Mouse (Mus musculus) hindbrain, embryonic 10.5 days (tissue): ENCODE data around the gene Senp5. TPM values are rescaled to one million over a fixed set of nuclear protein-coding genes. Genes with fewer than 3 reads are reported as not detected.

ENCODE experiments used
- DNase-seq: peaks from one replicate; pipeline ENCODE4 v3.0.0-alpha.2; 2017; ENCODE audit warnings: low spot score
- H3K27ac ChIP-seq: fragments of 300-500 bp; sonication (generic); 2 replicates; pipeline ENCODE4 v1.5.1; 2016; ENCODE audit warnings: mild to moderate bottlenecking, moderate library complexity
- H3K27me3 ChIP-seq: fragments of 300-500 bp; sonication (generic); 2 replicates; pipeline ENCODE4 v1.6.1; 2016; ENCODE audit warnings: mild to moderate bottlenecking; ENCODE audit not compliant: poor library complexity, insufficient read depth, severe bottlenecking
- H3K36me3 ChIP-seq: fragments of 300-500 bp; sonication (generic); 2 replicates; pipeline ENCODE4 v1.6.1; 2016; ENCODE audit warnings: mild to moderate bottlenecking, moderate library complexity
- H3K4me1 ChIP-seq: fragments of 300-500 bp; sonication (generic); replicated peaks from 2 replicates; pipeline ENCODE4 v1.6.1; 2016; ENCODE audit warnings: mild to moderate bottlenecking
- H3K4me3 ChIP-seq: fragments of 300-500 bp; sonication (generic); 2 replicates; pipeline ENCODE4 v1.5.1; 2016; ENCODE audit warnings: mild to moderate bottlenecking, moderate library complexity
- H3K9me3 ChIP-seq: fragments of 300-500 bp; sonication (generic); 2 replicates; pipeline ENCODE4 v1.6.1; 2016; ENCODE audit warnings: mild to moderate bottlenecking, moderate library complexity
- WGBS: fragments of 180-500 bp; shearing (Covaris S2); methylation state at CpG from one replicate; pipeline ENCODE4 v1.1.7; 2016; 5-methylcytosine and 5-hydroxymethylcytosine counted together
- polyA plus RNA-seq: library from polyadenylated mRNA; unstranded; fragments of >200 nt; fragmentation: Nextera tagmentation; extraction: Ambion mirVana; gene quantifications from 2 replicates; pipeline ENCODE4 v1.2.1, GENCODE M21; 2016

Gene Senp5
- polyA plus RNA-seq: 18.4 and 19.0 TPM in 2 replicates

- H3K4me1 ChIP-seq: peaks cover 24% of the 10 kb centered on the region
- no peaks in the 10 kb centered on the region for H3K27me3 ChIP-seq
- H3K27ac ChIP-seq: peak within 1 kb of the TSS; percentile 89
- H3K4me3 ChIP-seq: peak within 1 kb of the TSS; percentile 76
- WGBS: 1% methylated on average over 66 of the region's 66 CpGs
- peak; percentile 91 for DNase-seq
- no peaks in the 10 kb centered on the region for H3K9me3 ChIP-seq
- peaks cover 21% of the 10 kb centered on the region for H3K36me3 ChIP-seq
Observed at GRCm38 (mm10) chr16:32002509-32003477, at the start of gene Senp5. TSS of gene Senp5 (minus strand) at chr16:32003287.

GRCm38 (mm10) chr16:32042367-32042766 is 39.3 kb upstream of the Senp5 start:
- 95% methylated on average over 4 of the region's 4 CpGs for WGBS

GRCm38 (mm10) chr16:32019678-32020077 is 16.6 kb upstream of the Senp5 start:
- Histone ChIP-seq H3K4me3 (no peak overlapping the region), H3K27ac (no peak overlapping the region), H3K4me1 (no peaks in the 10 kb centered on the region), H3K36me3 (peaks cover 93% of the 10 kb centered on the region), H3K27me3 (no peaks in the 10 kb centered on the region), H3K9me3 (no peaks in the 10 kb centered on the region)
- DNase-seq: no peak
- 93% methylated on average over 9 of the region's 9 CpGs for WGBS

More at GRCm38 (mm10) chr16:32042367-32042766, 39.3 kb upstream of the Senp5 start:
- Histone ChIP-seq H3K36me3 (peaks cover 90% of the 10 kb centered on the region), H3K9me3 (no peaks in the 10 kb centered on the region), H3K27me3 (no peaks in the 10 kb centered on the region), H3K4me1 (no peaks in the 10 kb centered on the region), H3K4me3 (no peak overlapping the region), H3K27ac (no peak overlapping the region)
- no peak for DNase-seq

- no peak overlapping the region for H3K27ac ChIP-seq
- H3K4me3 ChIP-seq: no peak overlapping the region
- H3K4me1 ChIP-seq: peaks cover 13% of the 10 kb centered on the region
- DNase-seq: no peak
- 87% methylated on average over 4 of the region's 4 CpGs for WGBS
- no peaks in the 10 kb centered on the region for H3K27me3 ChIP-seq
- peaks cover 25% of the 10 kb centered on the region for H3K36me3 ChIP-seq
- H3K9me3 ChIP-seq: no peaks in the 10 kb centered on the region
Observed at GRCm38 (mm10) chr16:32010330-32010729, 7.2 kb upstream of the Senp5 start.

GRCm38 (mm10) chr16:32009913-32010312 is 6.8 kb upstream of the Senp5 start:
- 49% methylated on average over 5 of the region's 5 CpGs for WGBS
- no peak for DNase-seq
- peaks cover 21% of the 10 kb centered on the region for H3K36me3 ChIP-seq

GRCm38 (mm10) chr16:32008529-32009293 is 5.6 kb upstream of the Senp5 start:
- no peak overlapping the region for H3K4me3 ChIP-seq
- whole genome bisulfite sequencing: 69% methylated on average over 10 of the region's 10 CpGs
- peaks cover 14% of the 10 kb centered on the region for H3K4me1 ChIP-seq
- H3K36me3 ChIP-seq: peaks cover 10% of the 10 kb centered on the region
- no peak overlapping the region for H3K27ac ChIP-seq
- H3K27me3 ChIP-seq: no peaks in the 10 kb centered on the region
- no peak for DNase-seq
- no peaks in the 10 kb centered on the region for H3K9me3 ChIP-seq

More at GRCm38 (mm10) chr16:32009913-32010312, 6.8 kb upstream of the Senp5 start:
- Histone ChIP-seq H3K27me3 (no peaks in the 10 kb centered on the region), H3K27ac (no peak overlapping the region), H3K4me3 (no peak overlapping the region), H3K4me1 (peaks cover 13% of the 10 kb centered on the region), H3K9me3 (no peaks in the 10 kb centered on the region)

GRCm38 (mm10) chr16:32004731-32005130 is 1.6 kb upstream of the Senp5 start:
- Histone ChIP-seq H3K27ac (no peak overlapping the region), H3K27me3 (no peaks in the 10 kb centered on the region), H3K9me3 (no peaks in the 10 kb centered on the region), H3K4me1 (peaks cover 36% of the 10 kb centered on the region), H3K36me3 (peaks cover 4% of the 10 kb centered on the region), H3K4me3 (no peak overlapping the region)
- WGBS: 93% methylated on average over 3 of the region's 3 CpGs
- no peak for DNase-seq

GRCm38 (mm10) chr16:31996371-31996770 is 6.7 kb downstream of the Senp5 start:
- H3K27me3 ChIP-seq: no peaks in the 10 kb centered on the region
- DNase-seq: no peak
- WGBS: 81% methylated on average over 5 of the region's 5 CpGs
- no peaks in the 10 kb centered on the region for H3K9me3 ChIP-seq
- H3K4me1 ChIP-seq: peaks cover 3% of the 10 kb centered on the region
- H3K4me3 ChIP-seq: no peak overlapping the region
- peaks cover 65% of the 10 kb centered on the region for H3K36me3 ChIP-seq
- no peak overlapping the region for H3K27ac ChIP-seq

GRCm38 (mm10) chr16:31993946-31994345 is 9.1 kb downstream of the Senp5 start:
- Histone ChIP-seq H3K27ac (no peak overlapping the region), H3K9me3 (no peaks in the 10 kb centered on the region), H3K27me3 (no peaks in the 10 kb centered on the region), H3K4me3 (no peak overlapping the region), H3K36me3 (peaks cover 68% of the 10 kb centered on the region), H3K4me1 (no peaks in the 10 kb centered on the region)
- DNase-seq: no peak

- H3K27me3 ChIP-seq: no peaks in the 10 kb centered on the region
- no peaks in the 10 kb centered on the region for H3K4me1 ChIP-seq
- peaks cover 68% of the 10 kb centered on the region for H3K36me3 ChIP-seq
- no peak overlapping the region for H3K4me3 ChIP-seq
- no peak for DNase-seq
- 89% methylated on average over 4 of the region's 4 CpGs for whole genome bisulfite sequencing
- no peaks in the 10 kb centered on the region for H3K9me3 ChIP-seq
- H3K27ac ChIP-seq: no peak overlapping the region
Observed at GRCm38 (mm10) chr16:31993195-31993594, 9.9 kb downstream of the Senp5 start.

GRCm38 (mm10) chr16:31992039-31992438 is 11.0 kb downstream of the Senp5 start:
- H3K27me3 ChIP-seq: no peaks in the 10 kb centered on the region
- 56% methylated on average over 1 of the region's 1 CpGs for WGBS
- no peaks in the 10 kb centered on the region for H3K9me3 ChIP-seq
- H3K4me1 ChIP-seq: no peaks in the 10 kb centered on the region
- peaks cover 72% of the 10 kb centered on the region for H3K36me3 ChIP-seq
- H3K4me3 ChIP-seq: no peak overlapping the region
- DNase-seq: no peak
- H3K27ac ChIP-seq: no peak overlapping the region

- H3K36me3 ChIP-seq: peaks cover 80% of the 10 kb centered on the region
- no peaks in the 10 kb centered on the region for H3K9me3 ChIP-seq
- WGBS: 79% methylated on average over 5 of the region's 5 CpGs
- DNase-seq: no peak
- no peak overlapping the region for H3K27ac ChIP-seq
- H3K4me1 ChIP-seq: no peaks in the 10 kb centered on the region
- no peaks in the 10 kb centered on the region for H3K27me3 ChIP-seq
- H3K4me3 ChIP-seq: no peak overlapping the region
Observed at GRCm38 (mm10) chr16:31980946-31981345, 22.1 kb downstream of the Senp5 start.

- H3K27ac ChIP-seq: no peak overlapping the region
- H3K9me3 ChIP-seq: no peaks in the 10 kb centered on the region
- H3K4me3 ChIP-seq: no peak overlapping the region
- H3K27me3 ChIP-seq: no peaks in the 10 kb centered on the region
- no peak for DNase-seq
- H3K36me3 ChIP-seq: peaks cover 86% of the 10 kb centered on the region
- no peaks in the 10 kb centered on the region for H3K4me1 ChIP-seq
- 96% methylated on average over 3 of the region's 3 CpGs for WGBS
Observed at GRCm38 (mm10) chr16:31979501-31979900, 23.6 kb downstream of the Senp5 start.
